Mouse (Mus musculus): Measurements from ENCODE around the gene Gm6525. TPM values are rescaled to one million over a fixed set of nuclear protein-coding genes. Genes with fewer than 3 reads are reported as not detected.

The Gm6525 gene
- polyA plus RNA-seq, 1 experiment from 2014 or later, result 4.6 TPM

- Histone ChIP-seq H3K4me1 (ENCODE audit: control insufficient read depth, insufficient read depth, low read length) (peaks cover 65% of the 10 kb centered on the region), H3K27me3 (ENCODE audit: control insufficient read depth, insufficient read depth, low read length) (no peaks in the 10 kb centered on the region), H3K27ac (ENCODE audit: low read depth, low read length) (peak overlapping the region; percentile 58; the same call in 1 of the 2 replicates), H3K9me3 (ENCODE audit: control insufficient read depth, low read length) (no peaks in the 10 kb centered on the region), H3K4me2 (ENCODE audit: low read depth, low read length) (peak overlapping the region; percentile 77), H3K9ac (replicated peaks; ENCODE audit: low read depth, low read length) (peak overlapping the region; percentile 12; the same call in 1 of the 2 replicates), H3K36me3 (ENCODE audit: control insufficient read depth, insufficient read depth, low read length) (no peaks in the 10 kb centered on the region), H3K4me3 (ENCODE audit: low read depth, low read length) (peak overlapping the region; percentile 11; the same call in 1 of the 2 replicates)
- peak; percentile 22; the same call in 1 of the 2 replicates for ATAC-seq (ENCODE audit: low read depth)
- WGBS, result 52% methylated on average over 15 of the region's 15 CpGs
Observed at GRCm38 (mm10) chr3:84215743-84216360, 41.9 kb downstream of the Gm6525 start.

- no peak for ATAC-seq (ENCODE audit: low read depth)
Observed at GRCm38 (mm10) chr3:84217118-84217960, 43.4 kb downstream of the Gm6525 start.

DNA sequence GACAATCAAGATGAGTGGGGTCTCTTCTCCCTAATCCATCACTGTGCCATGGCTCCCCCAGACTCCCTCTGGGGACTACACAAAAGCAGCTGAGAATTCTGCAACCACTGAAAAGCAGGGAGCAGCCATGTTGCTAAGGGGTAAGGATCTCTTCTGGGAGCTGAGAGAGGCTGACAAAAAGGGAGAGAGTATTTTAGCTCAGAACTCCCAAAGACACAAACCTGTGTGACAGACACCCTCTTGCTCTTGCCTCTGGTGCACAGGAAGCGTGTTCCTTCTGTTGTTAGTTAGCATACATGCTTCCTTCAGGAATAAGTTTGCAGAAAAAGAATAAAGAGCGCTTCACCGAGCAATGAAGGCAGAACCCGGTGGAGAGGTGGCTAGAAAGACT, 44.1 kb downstream of the Gm6525 start:
- no peak for ATAC-seq (ENCODE audit: low read depth)
- Histone ChIP-seq H3K27me3 (ENCODE audit: control insufficient read depth, insufficient read depth, low read length) (no peaks in the 10 kb centered on the region), H3K9me3 (ENCODE audit: control insufficient read depth, low read length) (no peaks in the 10 kb centered on the region), H3K4me2 (ENCODE audit: low read depth, low read length) (peak overlapping the region; percentile 77), H3K36me3 (ENCODE audit: control insufficient read depth, insufficient read depth, low read length) (no peaks in the 10 kb centered on the region), H3K9ac (replicated peaks; ENCODE audit: low read depth, low read length) (peak overlapping the region; percentile 41; the same call in 1 of the 2 replicates), H3K4me3 (ENCODE audit: low read depth, low read length) (peak overlapping the region; percentile 57), H3K27ac (ENCODE audit: low read depth, low read length) (peak overlapping the region; percentile 13), H3K4me1 (ENCODE audit: control insufficient read depth, insufficient read depth, low read length) (peaks cover 55% of the 10 kb centered on the region)
- WGBS, result 28% methylated on average over 4 of the region's 4 CpGs

More at GRCm38 (mm10) chr3:84217118-84217960, 43.4 kb downstream of the Gm6525 start:
- H3K4me3 ChIP-seq (ENCODE audit: low read depth, low read length), result peak overlapping the region; percentile 57
- peaks cover 58% of the 10 kb centered on the region for H3K4me1 ChIP-seq (ENCODE audit: control insufficient read depth, insufficient read depth, low read length)
- H3K27me3 ChIP-seq (ENCODE audit: control insufficient read depth, insufficient read depth, low read length), result no peaks in the 10 kb centered on the region
- H3K36me3 ChIP-seq (ENCODE audit: control insufficient read depth, insufficient read depth, low read length), result no peaks in the 10 kb centered on the region
- H3K27ac ChIP-seq (ENCODE audit: low read depth, low read length), result peak overlapping the region; percentile 13
- 37% methylated on average over 12 of the region's 12 CpGs for WGBS
- peak overlapping the region; percentile 41; the same call in 1 of the 2 replicates for H3K9ac ChIP-seq (replicated peaks; ENCODE audit: low read depth, low read length)
- peak overlapping the region; percentile 77 for H3K4me2 ChIP-seq (ENCODE audit: low read depth, low read length)
- no peaks in the 10 kb centered on the region for H3K9me3 ChIP-seq (ENCODE audit: control insufficient read depth, low read length)

DNA sequence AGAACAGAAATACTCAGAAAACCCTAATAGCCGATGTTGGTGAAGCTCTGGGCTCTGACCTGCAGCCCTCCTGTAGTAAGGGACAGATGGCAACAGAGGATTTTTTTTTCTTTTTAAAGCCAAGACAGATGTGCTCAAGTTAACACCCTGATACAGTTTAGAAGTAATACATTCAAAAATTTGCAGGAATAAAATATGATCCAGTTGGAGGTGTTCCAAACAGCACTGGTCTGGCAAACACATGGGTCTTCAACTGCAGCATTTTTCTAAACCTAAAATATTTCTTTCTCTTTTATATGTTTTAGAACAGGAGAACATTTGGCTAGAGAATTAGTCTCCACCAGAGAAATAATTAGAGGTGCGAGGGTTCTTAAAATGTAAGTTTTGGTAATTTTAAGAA, 44.6 kb downstream of the Gm6525 start:
- no peak for ATAC-seq (ENCODE audit: low read depth)
- H3K4me1 ChIP-seq (ENCODE audit: control insufficient read depth, insufficient read depth, low read length), result peaks cover 51% of the 10 kb centered on the region
- no peaks in the 10 kb centered on the region for H3K9me3 ChIP-seq (ENCODE audit: control insufficient read depth, low read length)
- peak overlapping the region; percentile 77 for H3K4me2 ChIP-seq (ENCODE audit: low read depth, low read length)
- peak overlapping the region; percentile 57 for H3K4me3 ChIP-seq (ENCODE audit: low read depth, low read length)
- H3K9ac ChIP-seq (replicated peaks; ENCODE audit: low read depth, low read length), result 0 out of 2 replicates have a peak overlapping the region, but pooled peaks have one; percentile 41
- 59% methylated on average over 2 of the region's 2 CpGs for WGBS
- H3K36me3 ChIP-seq (ENCODE audit: control insufficient read depth, insufficient read depth, low read length), result no peaks in the 10 kb centered on the region
- H3K27ac ChIP-seq (ENCODE audit: low read depth, low read length), result no peak overlapping the region
- no peaks in the 10 kb centered on the region for H3K27me3 ChIP-seq (ENCODE audit: control insufficient read depth, insufficient read depth, low read length)

- Histone ChIP-seq H3K9me3 (ENCODE audit: control insufficient read depth, low read length) (no peaks in the 10 kb centered on the region), H3K9ac (replicated peaks; ENCODE audit: low read depth, low read length) (peak overlapping the region; percentile 78), H3K36me3 (ENCODE audit: control insufficient read depth, insufficient read depth, low read length) (no peaks in the 10 kb centered on the region), H3K27me3 (ENCODE audit: control insufficient read depth, insufficient read depth, low read length) (no peaks in the 10 kb centered on the region), H3K4me1 (ENCODE audit: control insufficient read depth, insufficient read depth, low read length) (peaks cover 47% of the 10 kb centered on the region), H3K4me2 (ENCODE audit: low read depth, low read length) (peak overlapping the region; percentile 77), H3K27ac (ENCODE audit: low read depth, low read length) (peak overlapping the region; percentile 96), H3K4me3 (ENCODE audit: low read depth, low read length) (peak overlapping the region; percentile 57)
- WGBS, result 5% methylated on average over 2 of the region's 2 CpGs
- ATAC-seq (ENCODE audit: low read depth), result no peak
Observed at GRCm38 (mm10) chr3:84219166-84219710, 45.3 kb downstream of the Gm6525 start.

GRCm38 (mm10) chr3:84219720-84220273, 45.9 kb downstream of the Gm6525 start:
- no peak for ATAC-seq (ENCODE audit: low read depth)
- peak overlapping the region; percentile 78 for H3K9ac ChIP-seq (replicated peaks; ENCODE audit: low read depth, low read length)
- peak overlapping the region; percentile 57 for H3K4me3 ChIP-seq (ENCODE audit: low read depth, low read length)
- H3K4me2 ChIP-seq (ENCODE audit: low read depth, low read length), result peak overlapping the region; percentile 77
- no peaks in the 10 kb centered on the region for H3K36me3 ChIP-seq (ENCODE audit: control insufficient read depth, insufficient read depth, low read length)
- H3K9me3 ChIP-seq (ENCODE audit: control insufficient read depth, low read length), result no peaks in the 10 kb centered on the region
- whole genome bisulfite sequencing, result 2% methylated on average over 9 of the region's 9 CpGs
- peak overlapping the region; percentile 96 for H3K27ac ChIP-seq (ENCODE audit: low read depth, low read length)
- H3K4me1 ChIP-seq (ENCODE audit: control insufficient read depth, insufficient read depth, low read length), result peaks cover 47% of the 10 kb centered on the region
- H3K27me3 ChIP-seq (ENCODE audit: control insufficient read depth, insufficient read depth, low read length), result no peaks in the 10 kb centered on the region

GRCm38 (mm10) chr3:84220326-84220725, 46.4 kb downstream of the Gm6525 start:
- H3K9ac ChIP-seq (replicated peaks; ENCODE audit: low read depth, low read length), result peak overlapping the region; percentile 78
- H3K27ac ChIP-seq (ENCODE audit: low read depth, low read length), result peak overlapping the region; percentile 96
- no peaks in the 10 kb centered on the region for H3K27me3 ChIP-seq (ENCODE audit: control insufficient read depth, insufficient read depth, low read length)
- no peaks in the 10 kb centered on the region for H3K9me3 ChIP-seq (ENCODE audit: control insufficient read depth, low read length)
- no peaks in the 10 kb centered on the region for H3K36me3 ChIP-seq (ENCODE audit: control insufficient read depth, insufficient read depth, low read length)
- ATAC-seq (ENCODE audit: low read depth), result peak; percentile 19; the same call in 1 of the 2 replicates
- WGBS, result 0% methylated on average over 9 of the region's 9 CpGs
- peak overlapping the region; percentile 57 for H3K4me3 ChIP-seq (ENCODE audit: low read depth, low read length)
- H3K4me1 ChIP-seq (ENCODE audit: control insufficient read depth, insufficient read depth, low read length), result peaks cover 43% of the 10 kb centered on the region
- peak overlapping the region; percentile 77 for H3K4me2 ChIP-seq (ENCODE audit: low read depth, low read length)

DNA sequence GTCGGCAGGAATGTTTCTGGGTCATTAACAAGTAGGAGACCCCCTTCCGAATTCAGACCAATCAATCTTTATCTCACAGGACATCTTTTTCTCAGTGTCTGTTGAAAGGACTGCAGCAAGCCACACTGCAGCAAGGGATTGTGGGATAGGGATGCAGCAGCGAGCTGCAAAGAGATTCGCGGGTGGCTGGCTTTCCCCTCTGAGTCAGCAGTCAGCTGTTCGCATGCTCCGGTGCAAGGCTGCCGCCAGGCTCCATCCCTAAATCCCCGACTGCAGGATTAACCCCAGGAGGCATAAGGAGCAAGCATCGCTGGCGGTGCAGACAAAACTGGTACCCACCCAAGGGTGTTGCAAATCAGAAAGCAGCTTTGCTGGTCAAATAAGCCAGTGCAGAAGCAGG, 46.8 kb downstream of the Gm6525 start:
- 0% methylated on average over 11 of the region's 11 CpGs for WGBS
- Histone ChIP-seq H3K27me3 (ENCODE audit: control insufficient read depth, insufficient read depth, low read length) (no peaks in the 10 kb centered on the region), H3K36me3 (ENCODE audit: control insufficient read depth, insufficient read depth, low read length) (no peaks in the 10 kb centered on the region), H3K9ac (replicated peaks; ENCODE audit: low read depth, low read length) (peak overlapping the region; percentile 78), H3K9me3 (ENCODE audit: control insufficient read depth, low read length) (no peaks in the 10 kb centered on the region), H3K4me1 (ENCODE audit: control insufficient read depth, insufficient read depth, low read length) (peaks cover 39% of the 10 kb centered on the region), H3K4me3 (ENCODE audit: low read depth, low read length) (peak overlapping the region; percentile 57), H3K27ac (ENCODE audit: low read depth, low read length) (peak overlapping the region; percentile 96), H3K4me2 (ENCODE audit: low read depth, low read length) (peak overlapping the region; percentile 77)
- peak; percentile 87 for ATAC-seq (ENCODE audit: low read depth)

All from neural tube, embryonic 14.5 days (tissue).